In the genomic region with DNA sequence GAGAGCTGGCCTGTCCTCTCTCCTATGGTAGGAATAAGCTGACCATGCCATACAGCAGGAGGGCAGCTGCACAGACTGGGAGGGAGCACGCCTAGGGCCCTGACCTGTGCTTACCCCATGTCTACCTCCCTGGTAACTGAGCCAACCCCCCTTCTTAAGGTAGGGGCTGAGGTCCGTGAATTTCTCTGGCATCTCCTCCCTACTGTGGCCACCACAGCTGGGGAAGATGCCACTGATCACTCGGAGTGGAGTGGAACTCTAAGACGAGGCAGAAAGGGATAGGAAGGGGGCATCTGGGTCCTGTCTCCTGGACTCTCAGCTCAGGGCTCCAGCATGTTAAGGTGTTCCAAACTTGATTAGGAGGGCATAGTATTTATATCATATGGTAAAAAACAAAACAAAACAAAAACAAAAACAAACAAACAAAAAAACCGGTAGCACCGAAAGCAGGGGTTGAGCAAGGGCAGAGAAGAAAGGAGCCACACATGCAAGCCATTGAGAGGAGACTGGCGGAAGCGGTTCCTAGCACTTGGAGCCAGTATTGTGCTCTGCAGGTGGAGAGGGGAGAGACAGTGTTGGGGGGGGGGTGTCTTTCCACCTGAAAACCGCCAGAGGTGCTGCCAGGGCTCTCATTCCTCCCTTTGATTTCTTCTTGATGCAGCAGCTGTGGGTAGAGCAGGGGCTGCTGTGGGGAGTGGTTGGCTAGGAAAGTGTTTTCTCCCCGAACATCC, we compare ENCODE assay signal across 11 mouse cellular contexts. TPM values are rescaled to one million over a fixed set of nuclear protein-coding genes. Genes with fewer than 3 reads are reported as not detected.
DNase-seq lines count a peak whose midpoint lies in the region; ATAC-seq and TF ChIP-seq lines count a peak whose summit lies in the region.
"Had no signal": no experiment of that assay in that cellular context is flagged by ENCODE, and none has a peak within 500 bp of the region (broad histone marks: within the 10 kb centered on the region; RNA-seq: fewer than 3 reads in every experiment).

No protein-coding gene starts in this region.

- no peaks in the 10 kb centered on the region for H3K27me3 ChIP-seq in heart, embryonic 11.5 days (ENCODE audit: control insufficient read depth, insufficient read depth, low read length)
- peaks cover 11% of the 10 kb centered on the region for H3K27me3 ChIP-seq in midbrain, embryonic 10.5 days (ENCODE audit: low read depth, poor library complexity, severe bottlenecking)
- H3K27me3 ChIP-seq in midbrain, embryonic 11.5 days (ENCODE audit: control insufficient read depth, insufficient read depth, low read length): no peaks in the 10 kb centered on the region
- H3K27me3 ChIP-seq in liver, postnatal 0 days (ENCODE audit: insufficient read depth, low read length): no peaks in the 10 kb centered on the region

- H3K36me3 ChIP-seq in heart, embryonic 11.5 days (ENCODE audit: control insufficient read depth, insufficient read depth, low read length): no peaks in the 10 kb centered on the region
- peaks cover 11% of the 10 kb centered on the region; the same call in 1 of the 2 replicates for H3K36me3 ChIP-seq in midbrain, embryonic 10.5 days
- 0 out of 2 replicates have a peak, but pooled peaks cover 2% of the 10 kb centered on the region for H3K36me3 ChIP-seq in midbrain, embryonic 11.5 days (ENCODE audit: control insufficient read depth, insufficient read depth, low read length)
- H3K36me3 ChIP-seq in liver, postnatal 0 days (replicated peaks; ENCODE audit: insufficient read depth, low read length): no peaks in the 10 kb centered on the region

- no peak for TF ChIP-seq CTCF in liver, postnatal 0 days (IDR thresholded peaks at IDR 0.05; ENCODE audit: low read depth)
- TF ChIP-seq CTCF in left cerebral cortex, adult 2 months (IDR thresholded peaks at IDR 0.05): no peak

- intact Hi-C loops in left cerebral cortex, adult 2 months (cut with DNase I): no loop called here

- TF ChIP-seq EP300 in liver, postnatal 0 days (IDR thresholded peaks at IDR 0.05; ENCODE audit: low read depth): no peak

- ATAC-seq in heart, embryonic 11.5 days (replicated peaks; ENCODE audit: insufficient number of reproducible peaks, low FRiP score, low TSS enrichment): no peak
- ATAC-seq in midbrain, embryonic 11.5 days (ENCODE audit: low FRiP score): no peak
- no peak for ATAC-seq in liver, postnatal 0 days

- WGBS in heart, embryonic 11.5 days (ENCODE audit: insufficient replicate concordance): 30% methylated on average over 10 of the region's 10 CpGs
- WGBS in midbrain, embryonic 10.5 days: 55% methylated on average over 10 of the region's 10 CpGs
- 60% methylated on average over 10 of the region's 10 CpGs for WGBS in midbrain, embryonic 11.5 days
- WGBS in liver, postnatal 0 days (ENCODE audit: insufficient replicate concordance): 56% methylated on average over 10 of the region's 10 CpGs

- H3K4me3 ChIP-seq in heart, embryonic 11.5 days (ENCODE audit: low read depth, low read length): no peak overlapping the region
- no peak overlapping the region for H3K4me3 ChIP-seq in midbrain, embryonic 10.5 days
- H3K4me3 ChIP-seq in midbrain, embryonic 11.5 days (ENCODE audit: low read depth, low read length): no peak overlapping the region
- no peak overlapping the region for H3K4me3 ChIP-seq in liver, postnatal 0 days (ENCODE audit: low read depth, low read length)
- H3K4me3 ChIP-seq in left cerebral cortex, adult 2 months: no peak overlapping the region

- H3K27ac ChIP-seq in heart, embryonic 11.5 days (ENCODE audit: low read depth, low read length): peak overlapping the region; percentile 71
- peak overlapping the region; percentile 62; the same call in 1 of the 2 replicates for H3K27ac ChIP-seq in midbrain, embryonic 10.5 days (replicated peaks)
- no peak overlapping the region for H3K27ac ChIP-seq in midbrain, embryonic 11.5 days (ENCODE audit: low read depth, low read length)
- H3K27ac ChIP-seq in liver, postnatal 0 days (ENCODE audit: low read depth): peak overlapping the region; percentile 55
- H3K27ac ChIP-seq in left cerebral cortex, adult 2 months: no peak overlapping the region

- no peak for DNase-seq in heart, adult 9 months (ENCODE audit: low spot score in 2 of 2)
- no peak for DNase-seq in midbrain, embryonic 10.5 days (ENCODE audit: low spot score)
- DNase-seq in midbrain, embryonic 11.5 days (ENCODE audit: low spot score, missing footprints): no peak
- DNase-seq in liver, postnatal 0 days: no peak
- peak; percentile 48 for DNase-seq in thymus, postnatal 25 days
- DNase-seq in left cerebral cortex, adult 2 months (ENCODE audit: extremely low spot score in 1 of 2, low spot score in 2 of 2): no peak
- no peak for DNase-seq in gastrocnemius, adult 8-10 months (ENCODE audit: low spot score in 2 of 2)
- DNase-seq: cerebellum, adult 18-20 months had no signal

- peaks cover 63% of the 10 kb centered on the region for H3K4me1 ChIP-seq in heart, embryonic 11.5 days (ENCODE audit: control insufficient read depth, insufficient read depth, low read length)
- peaks cover 74% of the 10 kb centered on the region for H3K4me1 ChIP-seq in midbrain, embryonic 10.5 days
- peaks cover 19% of the 10 kb centered on the region for H3K4me1 ChIP-seq in midbrain, embryonic 11.5 days (ENCODE audit: control insufficient read depth, insufficient read depth, low read length)
- H3K4me1 ChIP-seq in liver, postnatal 0 days (ENCODE audit: insufficient read depth): peaks cover 16% of the 10 kb centered on the region

- H3K4me2 ChIP-seq in heart, embryonic 11.5 days: 0 out of 2 replicates have a peak overlapping the region, but pooled peaks have one; percentile 5
- no peak overlapping the region for H3K4me2 ChIP-seq in midbrain, embryonic 11.5 days
- no peak overlapping the region for H3K4me2 ChIP-seq in liver, postnatal 0 days (ENCODE audit: low read depth, low read length)

- peak overlapping the region; percentile 49; the same call in 1 of the 2 replicates for H3K9ac ChIP-seq in heart, embryonic 11.5 days (ENCODE audit: low read depth, low read length)
- H3K9ac ChIP-seq in midbrain, embryonic 11.5 days (ENCODE audit: low read length): no peak overlapping the region
- H3K9ac ChIP-seq in liver, postnatal 0 days (replicated peaks): no peak overlapping the region

- H3K9me3 ChIP-seq in heart, embryonic 11.5 days (replicated peaks; ENCODE audit: control insufficient read depth, low read length): no peaks in the 10 kb centered on the region
- no peaks in the 10 kb centered on the region for H3K9me3 ChIP-seq in midbrain, embryonic 10.5 days (replicated peaks)
- no peaks in the 10 kb centered on the region for H3K9me3 ChIP-seq in midbrain, embryonic 11.5 days (ENCODE audit: control insufficient read depth, low read length)
- no peaks in the 10 kb centered on the region for H3K9me3 ChIP-seq in liver, postnatal 0 days (ENCODE audit: low read length)

RNA-seq across cellular contexts. Expression of a gene that starts 56.6 kb away (rescaled TPM):
- polyA plus RNA-seq in heart, embryonic 11.5 days (2014; fragmentation: Nextera tagmentation; extraction: Ambion mirVana): not detected in 2 replicates
- not detected in 2 replicates for polyA plus RNA-seq in midbrain, embryonic 10.5 days (2016; fragmentation: Nextera tagmentation; extraction: Ambion mirVana)
- polyA plus RNA-seq in midbrain, embryonic 11.5 days (2014; fragmentation: Nextera tagmentation; extraction: Ambion mirVana): not detected in 2 replicates
- polyA plus RNA-seq in liver, postnatal 0 days (2015; fragmentation: Nextera tagmentation; extraction: Ambion mirVana): 30.8 and 41.9 TPM in 2 replicates
- under 1 TPM; 0.37 to 0.72 TPM for total RNA-seq in left cerebral cortex, adult 2 months (2021)
- total RNA-seq in gastrocnemius, adult 8-10 months (2022): not detected
- total RNA-seq: CH12.LX had no signal
- polyA plus RNA-seq: neural tube, embryonic 14.5 days had no signal

Comparison
In these comparisons a context has a peak if more than half of its experiments do, and no peak if none do; other contexts are left out.
1. H3K27ac ChIP-seq: peak in heart, embryonic 11.5 days (single experiment), midbrain, embryonic 10.5 days (single experiment) and liver, postnatal 0 days (single experiment); none in midbrain, embryonic 11.5 days (single experiment) and left cerebral cortex, adult 2 months (single experiment).
2. RNA of a gene that starts 56.6 kb away (polyA plus RNA-seq): 30.8 to 41.9 TPM in liver, postnatal 0 days; not detected in heart, embryonic 11.5 days, not detected in midbrain, embryonic 10.5 days and not detected in midbrain, embryonic 11.5 days; every median in the first group is over 10 times any median in the second.